Comparison of ENCODE assay signal across 13 mouse cellular contexts in genomic region chr1:69729031-69729679, GRCm38 (mm10). TPM values are rescaled to one million over a fixed set of nuclear protein-coding genes. Genes with fewer than 3 reads are reported as not detected.
DNase-seq lines count a peak whose midpoint lies in the region; ATAC-seq lines count a peak whose summit lies in the region.
"Had no signal": no experiment of that assay in that cellular context is flagged by ENCODE, and none has a peak within 500 bp of the region (broad histone marks: within the 10 kb centered on the region; RNA-seq: fewer than 3 reads in every experiment).

No protein-coding gene starts in this region.

- no peak overlapping the region for H3K27ac ChIP-seq in neural tube, embryonic 11.5 days (ENCODE audit: low read depth, low read length)
- peak overlapping the region; percentile 50; the same call in 1 of the 2 replicates for H3K27ac ChIP-seq in forebrain, embryonic 15.5 days (replicated peaks)
- H3K27ac ChIP-seq in midbrain, embryonic 11.5 days (ENCODE audit: low read depth, low read length), result peak overlapping the region; percentile 65

- H3K4me3 ChIP-seq in neural tube, embryonic 11.5 days (ENCODE audit: low read depth, low read length), result no peak overlapping the region
- H3K4me3 ChIP-seq in forebrain, embryonic 15.5 days, result no peak overlapping the region
- H3K4me3 ChIP-seq in midbrain, embryonic 11.5 days (ENCODE audit: low read depth, low read length), result no peak overlapping the region
- H3K4me3 ChIP-seq: megakaryocyte, embryonic 14.5 days had no signal

- H3K4me2 ChIP-seq in neural tube, embryonic 11.5 days (ENCODE audit: low read depth), result no peak overlapping the region
- no peak overlapping the region for H3K4me2 ChIP-seq in forebrain, embryonic 15.5 days (replicated peaks)
- H3K4me2 ChIP-seq in midbrain, embryonic 11.5 days, result 0 out of 2 replicates have a peak overlapping the region, but pooled peaks have one; percentile 13

- DNase-seq in neural tube, embryonic 11.5 days (ENCODE audit: low spot score), result peak; percentile 21
- DNase-seq in neural tube, embryonic 10.5 days (ENCODE audit: extremely low spot score, low spot score), result no peak
- peak; percentile 92 for DNase-seq in midbrain, embryonic 11.5 days (ENCODE audit: low spot score, missing footprints)
- DNase-seq in layer of hippocampus, adult 9-10 months (ENCODE audit: low spot score), result no peak
- no peak for DNase-seq in adipocyte (ENCODE audit: low spot score)
- no peak for DNase-seq in layer of hippocampus, adult 18-20 months (ENCODE audit: low spot score in 2 of 2)
- DNase-seq in urinary bladder, postnatal 14 days (ENCODE audit: low spot score), result no peak
- DNase-seq: adrenal gland, postnatal 36 days; cerebellum, postnatal 36 days; kidney, adult 18-20 months had no signal

- H3K4me1 ChIP-seq in neural tube, embryonic 11.5 days (ENCODE audit: control insufficient read depth, insufficient read depth, low read length), result 0 out of 2 replicates have a peak, but pooled peaks cover 3% of the 10 kb centered on the region
- H3K4me1 ChIP-seq in forebrain, embryonic 15.5 days, result peaks cover 9% of the 10 kb centered on the region
- H3K4me1 ChIP-seq in midbrain, embryonic 11.5 days (ENCODE audit: control insufficient read depth, insufficient read depth, low read length), result peaks cover 13% of the 10 kb centered on the region
- H3K4me1 ChIP-seq: megakaryocyte, embryonic 14.5 days had no signal

- no peak overlapping the region for H3K9ac ChIP-seq in neural tube, embryonic 11.5 days (ENCODE audit: low read length)
- H3K9ac ChIP-seq in forebrain, embryonic 15.5 days (replicated peaks), result no peak overlapping the region; the same call in 1 of the 2 replicates
- H3K9ac ChIP-seq in midbrain, embryonic 11.5 days (ENCODE audit: low read length), result peak overlapping the region; percentile 27; the same call in 1 of the 2 replicates

- no peaks in the 10 kb centered on the region for H3K27me3 ChIP-seq in neural tube, embryonic 11.5 days (ENCODE audit: control insufficient read depth, insufficient read depth, low read length)
- H3K27me3 ChIP-seq in forebrain, embryonic 15.5 days, result no peaks in the 10 kb centered on the region
- no peaks in the 10 kb centered on the region for H3K27me3 ChIP-seq in midbrain, embryonic 11.5 days (ENCODE audit: control insufficient read depth, insufficient read depth, low read length)
- H3K27me3 ChIP-seq: megakaryocyte, embryonic 14.5 days; Patski had no signal

- ATAC-seq in neural tube, embryonic 11.5 days (ENCODE audit: insufficient read depth, low FRiP score, low TSS enrichment), result peak; percentile 63; the same call in 1 of the 2 replicates
- ATAC-seq in forebrain, embryonic 15.5 days (replicated peaks), result peak; percentile 79
- peak; percentile 94 for ATAC-seq in midbrain, embryonic 11.5 days (ENCODE audit: low FRiP score)
- ATAC-seq: Patski had no signal

- H3K36me3 ChIP-seq in neural tube, embryonic 11.5 days (ENCODE audit: control insufficient read depth, insufficient read depth, low read length), result no peaks in the 10 kb centered on the region
- no peaks in the 10 kb centered on the region for H3K36me3 ChIP-seq in forebrain, embryonic 15.5 days
- no peaks in the 10 kb centered on the region for H3K36me3 ChIP-seq in midbrain, embryonic 11.5 days (ENCODE audit: control insufficient read depth, insufficient read depth, low read length)

- H3K9me3 ChIP-seq in neural tube, embryonic 11.5 days (ENCODE audit: control insufficient read depth, low read length), result no peaks in the 10 kb centered on the region
- H3K9me3 ChIP-seq in forebrain, embryonic 15.5 days, result no peaks in the 10 kb centered on the region
- no peaks in the 10 kb centered on the region; the same call in 1 of the 2 replicates for H3K9me3 ChIP-seq in midbrain, embryonic 11.5 days (ENCODE audit: control insufficient read depth, low read length)

- WGBS in neural tube, embryonic 11.5 days, result 33% methylated on average over 5 of the region's 5 CpGs
- WGBS in forebrain, embryonic 15.5 days, result 13% methylated on average over 5 of the region's 5 CpGs
- WGBS in midbrain, embryonic 11.5 days, result 14% methylated on average over 5 of the region's 5 CpGs

RNA-seq across cellular contexts. Expression of gene Ikzf2, which starts 42.1 kb away (rescaled TPM):
- polyA plus RNA-seq in neural tube, embryonic 11.5 days (2014; fragmentation: Nextera tagmentation; extraction: Ambion mirVana), result 3.4 and 3.7 TPM in 2 replicates
- polyA plus RNA-seq in forebrain, embryonic 15.5 days (2015; fragmentation: Nextera tagmentation; extraction: Ambion mirVana), result 4.7 and 4.9 TPM in 2 replicates
- polyA plus RNA-seq in midbrain, embryonic 11.5 days (2014; fragmentation: Nextera tagmentation; extraction: Ambion mirVana), result 4.2 and 4.6 TPM in 2 replicates
- total RNA-seq in layer of hippocampus, adult 18-20 months (2021), result 1 to 10 TPM; 8.1 to 9.3 TPM

Comparison
In these comparisons a context has a peak if more than half of its experiments do, and no peak if none do; other contexts are left out.
1. DNase-seq: peak in neural tube, embryonic 11.5 days (single experiment) and midbrain, embryonic 11.5 days (single experiment); none in neural tube, embryonic 10.5 days (single experiment), layer of hippocampus, adult 9-10 months (single experiment), adipocyte (single experiment), layer of hippocampus, adult 18-20 months (0 of 2) and urinary bladder, postnatal 14 days (single experiment).
2. Peak in every context shown above with its lines, with median percentiles within 50 percentile points of each other: ATAC-seq.